Mouse (Mus musculus): ENCODE measurements around the gene Pou4f1.
"Not testable (repeated sequence)": the region's sequence is repeated elsewhere in the genome, so short reads cannot be mapped to it uniquely, and the experiment has no call there.

Gene Pou4f1

DNA sequence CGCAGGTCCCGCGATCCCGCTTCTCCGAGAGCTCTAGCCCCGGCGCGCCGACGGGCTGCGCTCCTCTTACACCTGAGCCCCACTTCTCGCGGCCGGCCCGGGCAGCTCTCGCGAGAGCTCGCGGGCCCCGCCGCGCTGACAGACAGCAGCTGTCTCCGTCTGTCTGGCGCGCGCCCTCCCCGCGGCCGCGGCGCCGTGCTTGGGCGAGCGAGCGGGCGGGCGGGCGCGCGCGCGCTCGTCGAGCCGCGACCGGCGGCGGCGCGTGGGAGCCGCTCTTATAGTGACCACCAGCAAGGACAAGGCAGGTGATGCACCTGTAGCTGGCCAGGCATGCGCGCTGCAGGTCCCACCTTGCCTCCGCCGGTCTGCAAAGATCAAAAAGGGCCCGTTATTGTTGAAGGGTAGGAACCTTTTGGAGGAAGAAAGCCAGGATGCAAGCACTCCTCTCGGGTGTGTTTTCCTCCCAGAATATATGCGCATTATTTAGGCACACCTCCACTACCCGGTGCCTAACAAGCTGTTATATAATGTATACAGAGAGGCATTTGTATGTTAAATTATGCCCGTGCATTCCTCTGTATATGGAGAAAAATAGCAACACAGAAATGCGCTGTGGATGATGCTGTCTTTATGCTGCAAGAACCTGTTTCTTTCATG, at the start of gene Pou4f1:
TSS of gene Pou4f1 (minus strand) at position 34 of the 657 bp plus-strand sequence.
- DNase-seq, result peak; percentile 72 to 80

DNA sequence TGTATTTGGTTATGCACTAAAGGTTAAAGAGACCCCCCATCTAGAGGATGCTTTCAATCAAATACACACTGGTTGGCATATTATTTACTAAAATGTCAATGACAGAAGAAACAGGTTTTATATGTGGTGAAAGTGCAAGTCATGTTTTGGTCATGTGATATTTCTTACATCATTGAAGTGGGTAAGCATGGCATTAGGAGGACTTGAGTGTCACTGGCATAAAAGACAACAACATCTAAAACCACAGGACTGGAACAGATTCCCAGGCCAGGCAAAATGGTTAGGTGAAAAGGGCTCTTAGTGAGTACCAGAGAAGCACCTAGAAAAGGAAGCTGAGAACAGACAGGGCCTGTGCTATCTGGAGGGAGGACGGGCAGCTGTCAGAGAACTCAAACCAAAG, 43.9 kb upstream of the Pou4f1 start:
- DNase-seq, result no peak

DNA sequence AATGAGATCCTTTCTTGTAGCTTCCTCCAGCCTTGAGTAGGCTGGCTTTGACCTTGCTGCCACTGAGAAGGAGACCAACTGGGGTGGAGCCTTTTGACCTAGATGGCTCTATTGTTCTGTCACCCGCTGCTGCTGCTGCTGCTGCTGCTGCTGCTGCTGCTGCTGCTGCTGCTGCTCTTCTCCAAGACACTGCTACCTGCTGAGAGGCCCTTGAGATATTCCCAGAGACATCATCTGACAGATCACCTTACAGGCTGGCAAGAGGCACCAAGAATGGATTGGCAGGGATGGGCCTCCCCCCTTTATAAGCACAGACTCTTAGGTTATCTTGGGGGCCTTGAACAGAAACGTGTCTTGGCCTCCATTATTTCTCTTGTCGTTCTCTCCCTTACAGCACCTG, 35.0 kb upstream of the Pou4f1 start:
- not testable (repeated sequence) for DNase-seq

DNA sequence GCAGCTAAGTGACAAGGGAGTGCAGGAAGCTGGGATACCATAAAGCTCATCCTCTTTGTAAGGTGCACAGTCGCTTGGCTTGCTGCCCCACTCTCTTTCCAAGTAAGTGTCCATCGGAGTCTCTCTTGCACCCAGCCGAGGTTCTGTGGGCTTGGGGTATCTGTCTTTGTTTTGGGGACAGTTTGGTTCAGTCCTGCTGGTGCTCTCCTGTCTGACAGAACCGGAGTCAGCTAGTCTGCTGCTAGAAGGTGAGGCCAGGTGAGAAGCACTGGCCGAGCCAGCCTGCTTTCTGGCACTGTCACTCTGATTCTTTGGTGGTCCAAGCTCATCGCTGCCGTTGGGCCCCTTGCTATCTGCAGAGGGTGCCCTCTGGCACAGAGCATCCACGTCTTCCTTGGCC, 12.0 kb upstream of the Pou4f1 start:
- no peak for DNase-seq

DNA sequence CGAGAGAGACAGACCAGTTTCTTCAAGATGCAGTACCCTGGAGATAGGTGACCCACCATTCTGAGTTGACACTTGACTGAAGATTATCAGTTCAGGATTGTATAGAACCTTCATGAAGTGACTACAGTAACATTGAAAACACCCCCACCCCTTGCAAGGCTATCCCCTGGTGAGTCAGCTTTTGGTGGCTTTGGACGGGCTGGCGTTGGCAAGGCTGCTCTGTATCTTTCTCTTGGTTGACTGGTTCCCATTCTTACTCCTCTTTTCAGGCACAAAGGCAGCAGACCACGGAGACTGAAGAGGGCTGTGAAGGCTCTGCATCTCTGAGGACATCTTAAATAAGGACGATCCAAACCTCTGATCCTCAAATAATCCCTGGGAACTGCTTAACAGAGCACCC, 10.8 kb upstream of the Pou4f1 start:
- no peak for DNase-seq

DNA sequence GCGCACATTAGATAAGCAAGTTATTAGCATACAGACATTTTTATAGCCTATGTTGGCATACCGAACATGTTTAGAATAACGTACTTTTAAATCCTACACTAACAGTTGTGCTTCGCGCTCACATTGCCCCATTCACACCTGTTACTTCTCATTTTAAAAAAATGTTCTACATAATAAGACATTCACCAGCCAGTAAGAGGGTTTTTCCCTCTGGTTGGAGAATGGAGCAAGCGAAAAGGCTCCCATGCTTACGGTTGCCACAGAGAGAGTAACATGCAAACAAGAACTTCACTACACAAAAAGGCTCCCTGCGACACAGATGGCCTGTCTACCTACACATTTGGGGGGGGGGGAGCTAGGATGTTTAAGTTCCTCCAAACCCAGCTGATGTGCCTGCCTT, 9.8 kb upstream of the Pou4f1 start:
- DNase-seq, result no peak

GRCm38 (mm10) chr14:104475438-104475837, 7.6 kb upstream of the Pou4f1 start:
- DNase-seq, result no peak

DNA sequence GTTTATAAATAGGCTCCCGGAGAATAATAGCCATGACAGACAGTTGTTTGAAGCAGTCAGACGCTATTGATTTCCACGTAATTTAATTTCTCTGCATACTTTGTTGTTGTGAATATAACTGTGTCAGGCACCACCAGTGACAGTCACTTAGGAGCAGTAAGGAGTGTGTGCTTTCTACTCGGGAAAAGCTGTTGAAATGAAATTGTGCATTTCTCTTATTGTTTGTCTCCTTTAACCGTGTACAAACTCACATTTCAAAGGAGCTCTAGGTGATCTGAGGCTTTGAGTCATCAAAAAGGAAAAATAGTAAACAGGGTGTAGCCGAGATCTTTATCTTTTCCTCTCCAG, 798 bp upstream of the Pou4f1 start:
- DNase-seq, result no peak

- DNase-seq, result peak; percentile 45 to 51
These were observed 450 bp downstream of the Pou4f1 start for GRCm38 (mm10) chr14:104467133-104467965.

- DNase-seq, result peak; percentile 29 to 30
These were observed 1.2 kb downstream of the Pou4f1 start for GRCm38 (mm10) chr14:104466557-104466956.

DNA sequence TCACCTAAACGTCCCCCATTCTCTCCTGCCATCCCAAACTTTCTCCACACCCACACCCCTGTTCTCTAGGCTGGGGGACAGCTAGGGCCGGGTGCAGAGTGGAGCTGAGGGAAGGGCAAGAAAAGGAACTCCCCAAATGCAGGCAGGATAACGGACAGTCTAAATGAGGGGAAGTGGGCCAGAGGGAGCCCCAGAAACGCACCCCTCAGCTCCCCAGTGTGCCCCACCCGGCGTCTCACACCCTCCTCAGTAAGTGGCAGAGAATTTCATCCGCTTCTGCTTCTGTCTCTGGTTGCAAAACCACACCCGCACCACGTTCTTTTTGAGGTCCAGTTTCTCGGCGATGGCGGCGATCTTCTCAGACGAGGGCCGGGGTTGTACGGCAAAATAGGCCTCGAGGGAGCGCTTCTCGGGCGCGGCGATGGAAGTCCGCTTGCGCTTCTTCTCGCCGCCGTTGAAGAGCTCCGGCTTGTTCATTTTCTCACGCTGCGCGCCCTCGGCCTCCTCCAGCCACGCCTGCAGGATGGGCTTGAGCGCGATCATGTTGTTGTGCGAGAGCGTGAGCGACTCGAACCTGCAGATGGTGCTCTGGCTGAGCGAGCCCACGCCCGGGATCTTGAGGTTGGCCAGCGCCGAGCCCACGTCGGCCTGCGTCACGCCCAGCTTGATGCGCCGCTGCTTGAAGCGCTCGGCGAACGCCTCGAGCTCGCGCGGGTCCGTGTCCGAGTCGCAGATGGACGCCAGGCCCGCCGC, 2.1 kb downstream of the Pou4f1 start:
- peak in 1 of 2 experiments; percentile 37 for DNase-seq

- DNase-seq, result peak in 1 of 2 experiments; percentile 22
These were observed 3.0 kb downstream of the Pou4f1 start for GRCm38 (mm10) chr14:104464841-104465240.

GRCm38 (mm10) chr14:104463631-104464250, 4.1 kb downstream of the Pou4f1 start:
- peak in 1 of 2 experiments; percentile 21 for DNase-seq

GRCm38 (mm10) chr14:104461286-104462240, 6.2 kb downstream of the Pou4f1 start:
- peak in 1 of 2 experiments; percentile 40 for DNase-seq

DNA sequence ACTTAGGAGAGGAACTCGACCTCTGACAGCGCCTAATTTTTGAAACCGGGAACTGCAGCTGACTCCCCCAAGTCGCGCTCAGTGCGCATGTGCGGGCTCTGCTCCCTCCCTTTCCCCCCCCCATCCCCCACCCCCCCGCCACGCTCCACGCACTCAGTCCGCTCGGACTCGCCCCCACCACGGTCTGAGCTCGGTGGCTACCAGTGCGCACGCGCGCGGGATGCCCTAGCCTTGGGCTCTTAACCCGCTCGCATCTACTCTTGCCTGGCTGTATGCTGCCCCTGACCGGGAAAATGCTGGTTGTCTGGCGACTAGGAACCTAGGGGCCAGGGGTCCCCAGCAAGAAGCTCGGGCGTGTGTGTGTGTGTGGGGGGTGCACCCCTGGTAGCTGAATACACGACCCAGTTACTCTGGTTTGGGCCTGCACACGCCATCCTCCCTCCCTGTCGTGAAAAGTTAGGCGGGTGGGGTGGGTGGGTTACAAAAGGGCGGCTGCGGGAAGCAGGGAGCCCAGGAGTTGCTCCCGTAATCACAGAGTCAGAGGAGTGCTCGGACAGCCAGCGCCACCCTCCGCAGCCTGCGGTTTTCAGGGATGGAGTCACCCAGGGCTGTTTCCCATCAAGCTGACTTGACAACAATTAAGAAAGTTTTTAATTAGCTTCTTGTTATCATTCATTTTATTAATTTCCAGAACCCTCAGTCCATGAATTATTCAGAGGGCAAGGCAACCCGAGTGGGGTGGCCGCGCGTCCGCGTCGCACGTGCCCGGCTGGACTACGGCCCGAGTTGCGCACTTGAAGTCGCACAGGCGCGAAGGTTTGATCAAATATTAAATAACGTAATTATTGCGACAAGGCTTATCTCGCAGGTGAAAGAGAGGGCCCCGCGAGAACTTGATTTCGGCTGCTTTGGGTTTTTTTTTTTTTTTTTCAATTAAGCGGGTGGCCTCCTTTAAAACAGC, 7.2 kb downstream of the Pou4f1 start:
- peak; percentile 61 to 69 for DNase-seq

DNA sequence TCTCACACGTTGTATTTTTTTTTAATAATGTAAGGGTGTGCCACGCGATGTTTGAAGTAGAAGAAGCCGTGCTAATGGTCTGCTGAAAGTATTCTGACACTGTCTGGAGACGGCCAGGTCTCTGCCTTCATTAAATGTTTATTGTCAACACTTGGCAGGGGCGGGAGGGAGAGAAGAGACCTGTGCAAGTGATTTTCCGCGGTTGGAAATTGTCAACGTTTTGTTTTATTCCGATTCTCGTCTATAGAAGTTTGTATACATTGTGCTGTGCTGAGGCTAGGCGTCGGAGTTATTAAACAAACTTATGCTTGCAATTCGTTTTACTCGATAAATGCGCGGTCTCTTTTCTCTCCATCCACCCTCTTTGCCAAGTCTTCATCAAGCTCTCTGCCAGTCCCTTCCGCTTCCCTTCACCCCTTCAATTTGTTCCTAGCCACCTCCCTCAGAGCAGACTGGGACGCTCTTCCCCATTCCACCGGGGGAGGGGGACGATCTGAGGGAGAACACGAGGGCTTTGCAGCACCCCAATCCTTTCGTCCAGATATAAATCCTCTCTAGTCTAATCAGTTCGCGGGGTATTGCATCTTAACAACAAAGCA, 8.2 kb downstream of the Pou4f1 start:
- DNase-seq, result peak; percentile 47 to 61

GRCm38 (mm10) chr14:104458728-104459512, 8.9 kb downstream of the Pou4f1 start:
- peak; percentile 8 to 46 for DNase-seq

- DNase-seq, result peak; percentile 21 to 32
These were observed 9.7 kb downstream of the Pou4f1 start for GRCm38 (mm10) chr14:104457966-104458710.
